In genomic region chr5:123820501-123821263, GRCm38 (mm10) we compare ENCODE assay signal across 11 mouse cellular contexts. TPM values are rescaled to one million over a fixed set of nuclear protein-coding genes. Genes with fewer than 3 reads are reported as not detected.
A peak's percentile ranks its signal among the peaks of the same experiment; 100 is the strongest.
DNase-seq lines count a peak whose midpoint lies in the region; ATAC-seq lines count a peak whose summit lies in the region.
"Had no signal": no experiment of that assay in that cellular context is flagged by ENCODE, and none has a peak within 500 bp of the region (broad histone marks: within the 10 kb centered on the region; RNA-seq: fewer than 3 reads in every experiment).

No protein-coding gene starts in this region.

- H3K27ac ChIP-seq in hindbrain, embryonic 13.5 days: no peak overlapping the region
- H3K27ac ChIP-seq: embryonic facial prominence, embryonic 13.5 days had no signal

- WGBS in hindbrain, embryonic 13.5 days: 84% methylated on average over 9 of the region's 9 CpGs

- peak; percentile 7 for DNase-seq in thymus, postnatal 14 days
- DNase-seq in thymus, postnatal 36 days: no peak
- DNase-seq in kidney, postnatal 10 days: peak; percentile 56
- peak; percentile 60 for DNase-seq in splenic B cell, adult 2 months (ENCODE audit: low read depth, low spot score)
- no peak for DNase-seq in cerebellum, postnatal 25 days
- no peak for DNase-seq in adrenal gland, adult 18-20 months (ENCODE audit: low spot score in 2 of 2)
- DNase-seq: adrenal gland, adult 8-10 months; layer of hippocampus, postnatal 36 days had no signal

- peak; percentile 65; the same call in 1 of the 2 replicates for ATAC-seq in common myeloid progenitor, adult 5-6 weeks (replicated peaks; ENCODE audit: low read depth, poor library complexity, severe bottlenecking)
- no peak for ATAC-seq in hindbrain, embryonic 13.5 days (ENCODE audit: low FRiP score)

- H3K9ac ChIP-seq in hindbrain, embryonic 13.5 days: no peak overlapping the region
- H3K9ac ChIP-seq: embryonic facial prominence, embryonic 13.5 days had no signal

- H3K4me3 ChIP-seq in hindbrain, embryonic 13.5 days: no peak overlapping the region
- H3K4me3 ChIP-seq: embryonic facial prominence, embryonic 13.5 days had no signal

- no peak overlapping the region for H3K4me2 ChIP-seq in hindbrain, embryonic 13.5 days
- H3K4me2 ChIP-seq: embryonic facial prominence, embryonic 13.5 days had no signal

- no peaks in the 10 kb centered on the region for H3K27me3 ChIP-seq in splenic B cell, adult 2 months (ENCODE audit: control insufficient read depth, insufficient read depth, low read length, poor library complexity, severe bottlenecking)
- H3K27me3 ChIP-seq in hindbrain, embryonic 13.5 days: no peaks in the 10 kb centered on the region
- H3K27me3 ChIP-seq: embryonic facial prominence, embryonic 13.5 days had no signal

- no peaks in the 10 kb centered on the region for H3K9me3 ChIP-seq in hindbrain, embryonic 13.5 days
- H3K9me3 ChIP-seq: embryonic facial prominence, embryonic 13.5 days had no signal

- H3K36me3 ChIP-seq in splenic B cell, adult 2 months (ENCODE audit: control insufficient read depth, insufficient read depth, low read length, poor library complexity, severe bottlenecking): no peaks in the 10 kb centered on the region
- no peaks in the 10 kb centered on the region for H3K36me3 ChIP-seq in hindbrain, embryonic 13.5 days

- H3K4me1 ChIP-seq in hindbrain, embryonic 13.5 days (replicated peaks): 0 out of 2 replicates have a peak, but pooled peaks cover 9% of the 10 kb centered on the region
- H3K4me1 ChIP-seq: embryonic facial prominence, embryonic 13.5 days had no signal

RNA-seq across cellular contexts. Expression of gene Hcar2, which starts 44.6 kb away (rescaled TPM):
- total RNA-seq in common myeloid progenitor, adult 5-6 weeks (2017): 3.6 and 4.3 TPM in 2 replicates
- not detected in 2 replicates for polyA plus RNA-seq in hindbrain, embryonic 13.5 days (2015; fragmentation: Nextera tagmentation; extraction: Ambion mirVana)
- total RNA-seq in adrenal gland, adult 18-20 months (2021): 1 to 10 TPM; 1.9 to 7.2 TPM

RNA-seq across cellular contexts. Expression of gene Hcar1, which starts 59.1 kb away (rescaled TPM):
- total RNA-seq in common myeloid progenitor, adult 5-6 weeks (2017): not detected in 2 replicates
- polyA plus RNA-seq in hindbrain, embryonic 13.5 days (2015; fragmentation: Nextera tagmentation; extraction: Ambion mirVana): 0.34 and 0.39 TPM in 2 replicates
- total RNA-seq in adrenal gland, adult 18-20 months (2021): 10 to 100 TPM in 1 of 2 experiments, 1 to 10 TPM in 1; 5.1 to 18.0 TPM

Comparison
In these comparisons a context has a peak if more than half of its experiments do, and no peak if none do; other contexts are left out.
1. DNase-seq: peak in thymus, postnatal 14 days (single experiment), kidney, postnatal 10 days (single experiment) and splenic B cell, adult 2 months (single experiment); none in thymus, postnatal 36 days (0 of 2), cerebellum, postnatal 25 days (0 of 2) and adrenal gland, adult 18-20 months (0 of 2).